Mouse (Mus musculus) erythroid progenitor cell, adult 5-6 weeks (primary cell): ENCODE data around the gene Rfx3. TPM values are rescaled to one million over a fixed set of nuclear protein-coding genes. Genes with fewer than 3 reads are reported as not detected.

Source experiments
- ATAC-seq: replicated peaks from 2 replicates; pipeline ENCODE4 v1.8.0; 2016; ENCODE audit warnings: moderate number of reproducible peaks, mild to moderate bottlenecking, moderate TSS enrichment, inconsistent platforms; ENCODE audit not compliant: poor library complexity, low FRiP score, severe bottlenecking
- total RNA-seq, 2 experiments: library from RNA; stranded (forward) in 1 of 2; stranded (reverse) in 1 of 2; fragments of 150-400 nt in 1 of 2; fragments of 186-747, 209-891 nt in 1 of 2; gene quantifications; 2 replicates each; pipeline versions ENCODE4 v1.2.3 to v1.2.4; 2015 to 2017; ENCODE audit warnings: low replicate concordance in 2 of 2

The Rfx3 gene
- total RNA-seq, 2 experiments from 2014 or later = 5.4 to 7.3 TPM

DNA sequence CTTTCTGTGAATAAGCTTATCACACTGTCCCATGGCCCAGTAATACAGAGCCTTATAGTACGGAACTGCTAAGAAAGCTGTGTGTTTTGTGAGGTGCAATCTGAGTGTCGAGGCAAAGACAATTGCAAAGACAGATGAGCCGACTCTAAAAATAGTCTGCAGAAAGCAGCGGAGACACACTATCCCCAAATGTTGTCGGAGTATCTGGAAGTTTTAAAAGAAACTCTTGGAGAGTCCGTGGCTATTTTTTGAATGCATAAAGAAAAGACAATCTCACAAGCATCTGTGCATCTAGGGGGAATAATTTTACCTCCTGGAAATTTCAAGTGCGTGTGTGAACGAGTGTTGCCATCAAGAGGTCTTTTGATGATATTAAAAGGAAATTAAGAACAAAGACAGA lies 251.6 kb downstream of the Rfx3 start:
- no peak for ATAC-seq

GRCm38 (mm10) chr19:27747301-27747700 lies 263.7 kb downstream of the Rfx3 start:
- no peak for ATAC-seq

GRCm38 (mm10) chr19:27738908-27739307 lies 272.1 kb downstream of the Rfx3 start:
- no peak for ATAC-seq

- no peak for ATAC-seq
Measured at GRCm38 (mm10) chr19:27736571-27736970, 274.4 kb downstream of the Rfx3 start.

DNA sequence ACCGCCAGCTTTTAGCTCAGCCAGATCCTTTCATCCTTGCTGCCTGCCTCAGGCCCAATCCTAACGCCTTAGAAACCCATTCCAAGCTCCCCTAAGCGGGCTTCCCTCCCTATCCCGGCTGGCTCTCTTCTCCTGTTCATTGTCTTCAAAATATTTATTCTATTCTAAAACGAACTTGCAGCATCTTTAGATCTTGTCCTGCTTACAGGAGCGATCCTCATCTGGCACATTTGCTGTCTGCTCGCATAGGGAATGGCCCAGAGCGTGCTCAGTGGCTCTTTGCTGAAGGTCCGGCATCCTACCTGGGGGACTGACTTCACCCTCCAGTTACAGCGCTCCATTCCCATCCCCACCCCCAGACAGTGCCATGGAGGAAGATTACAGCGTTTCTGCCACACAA lies 292.0 kb downstream of the Rfx3 start:
- ATAC-seq = no peak

DNA sequence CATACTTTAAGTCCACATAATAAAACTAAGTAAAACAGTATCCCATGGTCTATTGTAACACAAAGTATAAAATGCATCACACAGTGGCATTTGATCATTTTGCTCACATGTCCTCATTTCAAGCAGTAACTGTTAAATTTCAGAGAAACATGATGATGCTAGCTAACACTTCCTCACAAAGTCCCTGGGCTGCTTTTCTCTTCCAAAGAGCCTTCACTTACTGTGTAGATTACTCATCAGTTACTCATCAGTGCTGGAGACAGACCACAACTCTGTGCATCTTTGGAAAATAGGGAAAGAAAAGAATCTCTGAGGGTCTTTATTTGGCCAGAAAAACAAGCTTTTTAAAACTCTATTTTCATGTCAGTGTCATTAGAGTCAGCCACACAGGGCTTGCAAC lies 294.7 kb downstream of the Rfx3 start:
- ATAC-seq = no peak
